Mouse (Mus musculus): ENCODE results near the gene Pttg1. TPM values are rescaled to one million over a fixed set of nuclear protein-coding genes. Genes with fewer than 3 reads are reported as not detected.
A peak's percentile ranks its signal among the peaks of the same experiment; 100 is the strongest.

Gene Pttg1
- polyA plus RNA-seq, 1 experiment = 102 TPM

DNA sequence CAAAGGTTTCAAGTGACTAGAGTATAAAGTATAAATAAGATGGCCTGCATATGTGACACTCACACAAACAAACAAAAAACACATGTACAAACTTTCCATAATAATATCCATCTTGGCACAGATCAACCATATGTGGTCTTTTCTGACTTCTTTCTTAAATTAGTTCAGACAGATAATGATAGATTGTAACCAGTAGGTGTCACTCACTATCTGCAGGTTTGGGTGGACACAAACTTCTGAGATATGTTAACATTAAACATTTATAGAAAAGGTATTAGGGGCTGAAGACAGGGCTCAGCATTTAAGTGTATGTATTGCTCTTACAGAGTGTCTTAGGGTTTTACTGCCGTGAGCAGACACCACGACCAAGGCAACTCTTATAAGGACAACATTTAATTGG is 26.2 kb upstream of the Pttg1 start:
- Histone ChIP-seq H3K27me3 (ENCODE audit: control insufficient read depth, insufficient read depth, low read length) (no peaks in the 10 kb centered on the region), H3K4me3 (replicated peaks; ENCODE audit: insufficient read depth, low read depth, low read length) (no peak overlapping the region), H3K27ac (ENCODE audit: insufficient read depth, low read length) (no peak overlapping the region), H3K4me1 (ENCODE audit: control insufficient read depth, insufficient read depth, low read length) (no peaks in the 10 kb centered on the region; the same call in 1 of the 2 replicates)
- DNase-seq = no peak
- TF ChIP-seq POLR2A (IDR thresholded peaks at IDR 0.05; ENCODE audit: borderline replicate concordance, insufficient read depth, low read length) (no peak), CTCF (IDR thresholded peaks at IDR 0.05; ENCODE audit: borderline replicate concordance, insufficient read depth, low read depth, low read length) (no peak)
- 76% methylated on average over 2 of the region's 2 CpGs for WGBS

DNA sequence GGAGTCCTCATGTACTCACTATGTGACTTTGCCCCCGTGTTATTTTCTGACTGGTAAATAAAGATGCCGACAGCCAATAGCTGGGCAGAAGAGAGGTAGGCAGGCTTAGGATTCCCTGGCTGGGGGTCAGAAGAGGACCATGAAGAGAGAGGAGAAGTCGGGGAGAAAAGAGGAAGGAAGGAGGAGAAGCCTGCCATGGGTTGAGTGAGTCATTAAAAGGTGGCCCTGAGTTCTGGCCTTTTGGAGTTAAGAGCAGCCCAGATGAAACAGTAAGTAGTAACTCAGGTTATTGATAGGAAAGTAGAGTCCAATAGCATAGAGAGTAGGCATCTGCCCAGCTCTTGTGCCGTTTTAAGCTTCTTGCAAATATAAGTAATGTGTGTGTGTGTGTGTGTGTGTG is 25.3 kb upstream of the Pttg1 start:
- no peaks in the 10 kb centered on the region for H3K27me3 ChIP-seq (ENCODE audit: control insufficient read depth, insufficient read depth, low read length)
- 56% methylated on average over 4 of the region's 4 CpGs for WGBS
- DNase-seq = no peak
- no peaks in the 10 kb centered on the region; the same call in 1 of the 2 replicates for H3K4me1 ChIP-seq (ENCODE audit: control insufficient read depth, insufficient read depth, low read length)
- no peak for TF ChIP-seq POLR2A (IDR thresholded peaks at IDR 0.05; ENCODE audit: borderline replicate concordance, insufficient read depth, low read length)
- no peak for TF ChIP-seq CTCF (IDR thresholded peaks at IDR 0.05; ENCODE audit: borderline replicate concordance, insufficient read depth, low read depth, low read length)
- no peak overlapping the region for H3K4me3 ChIP-seq (replicated peaks; ENCODE audit: insufficient read depth, low read depth, low read length)
- no peak overlapping the region for H3K27ac ChIP-seq (ENCODE audit: insufficient read depth, low read length)

- Histone ChIP-seq H3K27me3 (ENCODE audit: control insufficient read depth, insufficient read depth, low read length) (no peaks in the 10 kb centered on the region), H3K27ac (ENCODE audit: insufficient read depth, low read length) (no peak overlapping the region), H3K4me1 (ENCODE audit: control insufficient read depth, insufficient read depth, low read length) (no peaks in the 10 kb centered on the region; the same call in 1 of the 2 replicates), H3K4me3 (replicated peaks; ENCODE audit: insufficient read depth, low read depth, low read length) (no peak overlapping the region)
- 41% methylated on average over 2 of the region's 2 CpGs for WGBS
- DNase-seq = no peak
- TF ChIP-seq CTCF (IDR thresholded peaks at IDR 0.05; ENCODE audit: borderline replicate concordance, insufficient read depth, low read depth, low read length) (no peak), POLR2A (IDR thresholded peaks at IDR 0.05; ENCODE audit: borderline replicate concordance, insufficient read depth, low read length) (no peak)
Observed at GRCm38 (mm10) chr11:43449916-43450315, 23.9 kb upstream of the Pttg1 start.

DNA sequence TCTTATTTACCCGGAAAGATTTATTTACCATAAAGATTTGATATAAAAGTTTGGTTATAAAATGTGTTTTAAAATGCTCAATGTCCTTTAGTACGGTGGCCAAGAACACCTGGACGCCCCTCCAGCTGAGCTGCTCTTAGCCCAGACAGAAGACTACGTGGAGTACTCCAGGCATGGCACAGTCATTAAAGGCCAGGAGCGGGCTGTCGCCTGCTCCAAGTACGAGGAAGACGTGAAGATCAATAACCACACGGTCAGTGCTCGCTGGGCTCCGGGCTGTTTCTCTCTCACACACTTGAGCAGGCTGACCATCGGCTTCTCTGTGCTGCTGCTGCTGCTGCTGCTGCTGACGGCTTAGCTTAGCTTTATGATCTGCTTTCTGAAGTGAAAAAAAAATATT is 17.1 kb upstream of the Pttg1 start:
- 94% methylated on average over 13 of the region's 13 CpGs for WGBS
- no peak overlapping the region for H3K4me3 ChIP-seq (replicated peaks; ENCODE audit: insufficient read depth, low read depth, low read length)
- TF ChIP-seq CTCF (IDR thresholded peaks at IDR 0.05; ENCODE audit: borderline replicate concordance, insufficient read depth, low read depth, low read length) (no peak), POLR2A (IDR thresholded peaks at IDR 0.05; ENCODE audit: borderline replicate concordance, insufficient read depth, low read length) (no peak)

GRCm38 (mm10) chr11:43441121-43441520 is 15.1 kb upstream of the Pttg1 start:
- H3K27me3 ChIP-seq (ENCODE audit: control insufficient read depth, insufficient read depth, low read length) = no peaks in the 10 kb centered on the region
- no peak for DNase-seq
- no peak overlapping the region for H3K27ac ChIP-seq (ENCODE audit: insufficient read depth, low read length)
- WGBS = 93% methylated on average over 10 of the region's 10 CpGs
- no peak overlapping the region for H3K4me3 ChIP-seq (replicated peaks; ENCODE audit: insufficient read depth, low read depth, low read length)
- H3K4me1 ChIP-seq (ENCODE audit: control insufficient read depth, insufficient read depth, low read length) = no peaks in the 10 kb centered on the region
- no peak for TF ChIP-seq POLR2A (IDR thresholded peaks at IDR 0.05; ENCODE audit: borderline replicate concordance, insufficient read depth, low read length)

More for the DNA sequence above, 17.1 kb upstream of the Pttg1 start:
- Histone ChIP-seq H3K27ac (ENCODE audit: insufficient read depth, low read length) (no peak overlapping the region), H3K4me1 (ENCODE audit: control insufficient read depth, insufficient read depth, low read length) (no peaks in the 10 kb centered on the region; the same call in 1 of the 2 replicates), H3K27me3 (ENCODE audit: control insufficient read depth, insufficient read depth, low read length) (no peaks in the 10 kb centered on the region)
- no peak for DNase-seq

DNA sequence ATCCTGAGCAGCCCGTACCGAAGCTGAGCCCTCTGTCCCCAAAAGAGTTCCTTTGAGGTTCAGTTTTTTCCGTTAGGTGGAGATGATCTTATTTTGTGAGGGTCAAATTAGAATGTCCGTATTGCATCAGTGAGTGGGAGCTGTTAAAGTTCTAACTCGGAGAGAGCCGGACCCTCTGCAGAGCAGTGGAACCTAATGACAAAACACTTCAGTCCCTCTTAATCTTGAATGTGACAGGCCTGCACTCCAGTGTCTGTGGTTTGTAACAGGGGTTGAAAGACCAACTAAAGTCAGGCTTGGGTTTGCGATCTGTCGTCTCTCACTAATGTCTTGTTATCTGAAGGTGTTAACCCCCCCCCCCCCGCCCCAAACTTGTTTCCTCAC is 8.0 kb upstream of the Pttg1 start:
- peak overlapping the region; percentile 89 for H3K4me3 ChIP-seq (replicated peaks; ENCODE audit: insufficient read depth, low read depth, low read length)
- no peaks in the 10 kb centered on the region for H3K4me1 ChIP-seq (ENCODE audit: control insufficient read depth, insufficient read depth, low read length)
- no peak for DNase-seq
- WGBS = 3% methylated on average over 9 of the region's 9 CpGs
- H3K27ac ChIP-seq (ENCODE audit: insufficient read depth, low read length) = no peak overlapping the region
- no peak for TF ChIP-seq POLR2A (IDR thresholded peaks at IDR 0.05; ENCODE audit: borderline replicate concordance, insufficient read depth, low read length)
- no peak for TF ChIP-seq CTCF (IDR thresholded peaks at IDR 0.05; ENCODE audit: borderline replicate concordance, insufficient read depth, low read depth, low read length)
- no peaks in the 10 kb centered on the region for H3K27me3 ChIP-seq (ENCODE audit: control insufficient read depth, insufficient read depth, low read length)

DNA sequence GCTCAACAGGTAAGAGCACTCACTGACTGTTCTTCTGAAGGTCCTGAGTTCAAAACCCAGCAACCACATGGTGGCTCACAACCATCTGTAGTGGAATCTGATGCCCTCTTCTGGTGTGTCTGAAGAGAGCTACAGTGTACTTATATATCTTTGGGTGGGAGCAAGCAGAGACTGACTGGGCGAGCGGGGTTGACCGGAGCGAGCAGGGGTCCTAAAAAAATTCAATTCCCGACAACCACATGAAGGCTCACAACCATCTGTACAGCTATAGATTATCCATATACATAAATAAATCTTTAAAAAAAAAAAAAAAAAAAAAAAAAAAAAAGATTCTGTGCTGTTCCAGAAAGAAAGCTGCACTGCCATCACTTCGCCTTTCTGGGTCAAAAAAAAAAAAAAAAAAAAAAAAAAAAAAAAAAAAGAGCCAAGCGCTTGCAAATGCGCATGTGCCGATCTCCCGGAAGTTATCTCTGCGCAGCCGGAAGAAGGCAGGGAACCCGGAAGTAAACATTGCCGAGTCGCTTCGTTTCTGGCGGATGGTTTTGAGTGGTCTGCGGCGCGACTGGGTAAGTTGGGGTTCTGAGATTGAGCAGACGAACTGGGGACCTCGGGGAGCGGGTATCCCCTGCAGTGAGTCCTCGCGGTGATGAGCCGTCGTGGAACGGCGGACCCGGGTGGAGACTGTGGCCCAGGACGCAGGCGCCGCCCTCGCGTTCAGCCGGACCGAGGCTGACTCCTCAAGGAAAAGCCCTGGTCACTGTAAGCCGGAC is 7.4 kb upstream of the Pttg1 start, which contains the start of gene Slu7:
Slu7 (plus strand) TSS at position 491 of the 770 bp plus-strand sequence.
- H3K27ac ChIP-seq (ENCODE audit: insufficient read depth, low read length) = 0 out of 2 replicates have a peak within 1 kb of the TSS, but pooled peaks have one; percentile 66
- H3K27me3 ChIP-seq (ENCODE audit: control insufficient read depth, insufficient read depth, low read length) = no peaks in the 10 kb centered on the region
- WGBS = 5% methylated on average over 38 of the region's 38 CpGs
- peak; percentile 76 to 78 for DNase-seq
- no peaks in the 10 kb centered on the region for H3K4me1 ChIP-seq (ENCODE audit: control insufficient read depth, insufficient read depth, low read length)
- peak within 1 kb of the TSS; percentile 89 for H3K4me3 ChIP-seq (replicated peaks; ENCODE audit: insufficient read depth, low read depth, low read length)
- TF ChIP-seq POLR2A (IDR thresholded peaks at IDR 0.05; ENCODE audit: borderline replicate concordance, insufficient read depth, low read length) (peak; percentile 59; the same call in 1 of the 2 replicates), CTCF (IDR thresholded peaks at IDR 0.05; ENCODE audit: borderline replicate concordance, insufficient read depth, low read depth, low read length) (no peak)

- Histone ChIP-seq H3K27ac (ENCODE audit: insufficient read depth, low read length) (no peak overlapping the region; the same call in 1 of the 2 replicates), H3K4me3 (replicated peaks; ENCODE audit: insufficient read depth, low read depth, low read length) (peak overlapping the region; percentile 60), H3K4me1 (ENCODE audit: control insufficient read depth, insufficient read depth, low read length) (no peaks in the 10 kb centered on the region), H3K27me3 (ENCODE audit: control insufficient read depth, insufficient read depth, low read length) (no peaks in the 10 kb centered on the region)
- DNase-seq = peak; percentile 13 to 27
- TF ChIP-seq POLR2A (IDR thresholded peaks at IDR 0.05; ENCODE audit: borderline replicate concordance, insufficient read depth, low read length) = no peak
- TF ChIP-seq CTCF (IDR thresholded peaks at IDR 0.05; ENCODE audit: borderline replicate concordance, insufficient read depth, low read depth, low read length) = no peak
- 13% methylated on average over 7 of the region's 7 CpGs for WGBS
Observed at GRCm38 (mm10) chr11:43426414-43426884, 398 bp upstream of the Pttg1 start.

All from cerebellum, adult 2 months (tissue).